In genomic region chr19:6510546-6510945, GRCm38 (mm10) we compare ENCODE assay signal across 30 mouse cellular contexts. TPM values are rescaled to one million over a fixed set of nuclear protein-coding genes. Genes with fewer than 3 reads are reported as not detected.
"Had no signal": no experiment of that assay in that cellular context is flagged by ENCODE, and none has a peak within 500 bp of the region (broad histone marks: within the 10 kb centered on the region; RNA-seq: fewer than 3 reads in every experiment).

No protein-coding gene starts in this region.

- H3K4me3 ChIP-seq: gastrocnemius, adult 2 months; heart, adult 2 months; heart, embryonic 13.5 days; heart, embryonic 15.5 days; hindbrain, embryonic 13.5 days; hindbrain, embryonic 15.5 days; limb, embryonic 10.5 days; limb, embryonic 12.5 days; liver, embryonic 13.5 days; liver, embryonic 15.5 days had no signal

- H3K27ac ChIP-seq: gastrocnemius, adult 2 months; heart, adult 2 months; heart, embryonic 13.5 days; heart, embryonic 15.5 days; hindbrain, embryonic 13.5 days; hindbrain, embryonic 15.5 days; hindbrain, postnatal 0 days; limb, embryonic 10.5 days; limb, embryonic 12.5 days; liver, embryonic 13.5 days; liver, embryonic 15.5 days had no signal

- ATAC-seq: hindbrain, postnatal 0 days; intestine, embryonic 16.5 days had no signal

- H3K9me3 ChIP-seq: heart, embryonic 13.5 days; heart, embryonic 15.5 days; hindbrain, embryonic 13.5 days; hindbrain, embryonic 15.5 days; limb, embryonic 10.5 days; limb, embryonic 12.5 days; liver, embryonic 13.5 days; liver, embryonic 15.5 days had no signal

- H3K36me3 ChIP-seq: heart, embryonic 13.5 days; heart, embryonic 15.5 days; limb, embryonic 10.5 days; limb, embryonic 12.5 days; liver, embryonic 13.5 days; liver, embryonic 15.5 days had no signal

- H3K27me3 ChIP-seq: hindbrain, embryonic 13.5 days; hindbrain, embryonic 15.5 days had no signal

- H3K4me2 ChIP-seq: heart, embryonic 11.5 days; heart, embryonic 13.5 days; heart, embryonic 15.5 days; hindbrain, embryonic 13.5 days; hindbrain, embryonic 15.5 days; limb, embryonic 12.5 days; liver, embryonic 11.5 days; liver, embryonic 13.5 days; liver, embryonic 15.5 days had no signal

- H3K4me1 ChIP-seq: heart, embryonic 15.5 days; liver, embryonic 13.5 days; liver, embryonic 15.5 days had no signal

- DNase-seq: gastrocnemius, adult 2 months; gastrocnemius, postnatal 10 days; gastrocnemius, postnatal 25 days; heart, adult 11 months; heart, adult 2 months; heart, postnatal 14 days; heart, postnatal 36 days; kidney, adult 18-20 months; kidney, adult 8-10 months; kidney, postnatal 10 days; kidney, postnatal 25 days; kidney, postnatal 4 days; liver; liver, embryonic 13.5 days had no signal

- H3K9ac ChIP-seq: heart, embryonic 13.5 days; heart, embryonic 15.5 days; hindbrain, embryonic 13.5 days; hindbrain, embryonic 15.5 days; limb, embryonic 12.5 days; liver, embryonic 13.5 days; liver, embryonic 15.5 days had no signal

RNA-seq across cellular contexts. Expression of gene Slc22a12, which starts 32.3 kb away (rescaled TPM):
- total RNA-seq: gastrocnemius, adult 2 months; gastrocnemius, postnatal 10 days; gastrocnemius, postnatal 25 days; heart, adult 2 months; heart, postnatal 14 days; heart, postnatal 36 days; hematopoietic stem cell, adult 5-6 weeks had no signal
- polyA plus RNA-seq: heart, adult 2 months; heart, embryonic 11.5 days; heart, embryonic 13.5 days; heart, embryonic 15.5 days; heart, postnatal 0 days; hindbrain, embryonic 11.5 days; hindbrain, embryonic 15.5 days; intestine, embryonic 14.5 days; intestine, embryonic 16.5 days; limb, embryonic 10.5 days; limb, embryonic 12.5 days; limb, embryonic 14.5 days; liver, embryonic 11.5 days; liver, embryonic 13.5 days; liver, embryonic 15.5 days had no signal
